Mouse (Mus musculus): ENCODE results near the gene Bag6. TPM values are rescaled to one million over a fixed set of nuclear protein-coding genes. Genes with fewer than 3 reads are reported as not detected.
"Not testable (repeated sequence)": the region's sequence is repeated elsewhere in the genome, so short reads cannot be mapped to it uniquely, and the experiment has no call there.

Gene Bag6
- polyA plus RNA-seq, 1 experiment from 2014 or later = 70.0 TPM

DNA sequence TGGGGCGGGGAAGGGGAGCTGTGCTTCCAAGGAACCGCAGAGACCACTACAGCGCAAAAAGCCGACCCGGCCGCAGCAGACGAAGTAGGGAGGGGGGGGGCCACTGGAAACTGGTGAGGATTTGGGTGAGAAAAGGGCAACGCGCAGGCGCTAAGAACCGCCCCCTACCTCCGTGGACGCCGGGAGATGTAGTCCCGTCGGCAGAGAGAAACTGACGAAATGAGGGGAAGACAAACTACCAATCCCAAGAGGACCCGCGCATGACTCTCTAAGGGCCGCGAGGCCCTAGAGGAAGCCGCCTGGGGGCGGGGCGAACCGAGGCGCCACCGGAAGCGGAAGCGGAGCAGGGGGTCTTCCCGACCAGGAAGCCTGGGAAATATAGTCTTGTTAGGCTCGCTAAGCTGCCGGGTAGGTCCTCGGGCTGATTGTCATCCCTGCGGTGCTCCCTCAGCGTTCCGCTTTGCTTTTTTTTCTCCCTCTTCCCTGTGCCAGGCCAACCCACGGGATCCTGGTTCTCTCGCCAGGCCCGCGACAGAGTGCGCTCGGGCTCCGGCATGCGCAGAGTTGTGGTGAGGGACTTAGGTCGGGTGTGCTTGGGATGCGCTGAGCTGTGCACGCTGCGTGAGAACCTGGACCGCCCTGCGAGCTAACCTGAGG is 13.7 kb upstream of the Bag6 start, which contains the start of gene Gpank1:
Gene Gpank1, plus strand, starts transcription at position 313 of the 657 bp plus-strand sequence.
- peak within 1 kb of the TSS; percentile 81 for H3K4me2 ChIP-seq
- no peaks in the 10 kb centered on the region for H3K27me3 ChIP-seq
- H3K9me3 ChIP-seq = no peaks in the 10 kb centered on the region
- H3K4me1 ChIP-seq (replicated peaks) = peaks cover 35% of the 10 kb centered on the region
- ATAC-seq (ENCODE audit: low FRiP score, low read depth) = peak; percentile 95
- H3K36me3 ChIP-seq = peaks cover 36% of the 10 kb centered on the region
- H3K4me3 ChIP-seq = peak within 1 kb of the TSS; percentile 99
- peak within 1 kb of the TSS; percentile 91 for H3K27ac ChIP-seq (replicated peaks)
- H3K9ac ChIP-seq = peak within 1 kb of the TSS; percentile 93
- under 1% methylated on average over 50 of the region's 50 CpGs for WGBS

GRCm38 (mm10) chr17:35121871-35122303 is 13.1 kb upstream of the Bag6 start, which contains the start of gene Csnk2b:
TSS of gene Csnk2b (minus strand) at chr17:35122053.
- WGBS = under 1% methylated on average over 19 of the region's 19 CpGs
- Histone ChIP-seq H3K4me1 (replicated peaks) (peaks cover 41% of the 10 kb centered on the region), H3K4me3 (peak within 1 kb of the TSS; percentile 99), H3K9ac (peak within 1 kb of the TSS; percentile 93), H3K4me2 (peak within 1 kb of the TSS; percentile 81), H3K9me3 (no peaks in the 10 kb centered on the region), H3K27me3 (no peaks in the 10 kb centered on the region), H3K36me3 (peaks cover 32% of the 10 kb centered on the region), H3K27ac (replicated peaks) (peak within 1 kb of the TSS; percentile 91)
- ATAC-seq (ENCODE audit: low FRiP score, low read depth) = no peak

DNA sequence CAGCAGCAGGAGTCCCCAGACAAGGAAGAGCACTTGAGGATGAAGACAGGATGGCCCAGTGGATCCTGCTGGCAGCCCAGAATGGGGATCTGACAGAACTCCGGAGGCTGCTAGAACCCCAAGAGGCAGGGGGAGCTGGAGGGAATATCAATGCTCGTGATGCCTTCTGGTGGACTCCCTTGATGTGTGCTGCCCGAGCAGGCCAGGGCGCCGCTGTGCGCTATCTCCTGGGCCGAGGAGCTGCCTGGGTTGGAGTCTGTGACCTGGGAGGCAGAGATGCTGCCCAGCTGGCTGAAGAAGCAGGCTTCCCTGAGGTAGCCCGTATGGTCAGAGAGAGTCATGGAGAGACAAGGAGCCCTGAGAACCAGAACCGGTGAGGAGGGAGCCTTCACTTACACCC is 11.7 kb upstream of the Bag6 start:
- not testable (repeated sequence) for H3K4me2 ChIP-seq; H3K27me3 ChIP-seq; H3K9ac ChIP-seq; H3K4me3 ChIP-seq; H3K9me3 ChIP-seq; H3K27ac ChIP-seq (replicated peaks); ATAC-seq (ENCODE audit: low FRiP score, low read depth)
- 93% methylated on average over 9 of the region's 9 CpGs for WGBS
- peaks cover 52% of the 10 kb centered on the region for H3K4me1 ChIP-seq (replicated peaks)
- peaks cover 22% of the 10 kb centered on the region for H3K36me3 ChIP-seq

DNA sequence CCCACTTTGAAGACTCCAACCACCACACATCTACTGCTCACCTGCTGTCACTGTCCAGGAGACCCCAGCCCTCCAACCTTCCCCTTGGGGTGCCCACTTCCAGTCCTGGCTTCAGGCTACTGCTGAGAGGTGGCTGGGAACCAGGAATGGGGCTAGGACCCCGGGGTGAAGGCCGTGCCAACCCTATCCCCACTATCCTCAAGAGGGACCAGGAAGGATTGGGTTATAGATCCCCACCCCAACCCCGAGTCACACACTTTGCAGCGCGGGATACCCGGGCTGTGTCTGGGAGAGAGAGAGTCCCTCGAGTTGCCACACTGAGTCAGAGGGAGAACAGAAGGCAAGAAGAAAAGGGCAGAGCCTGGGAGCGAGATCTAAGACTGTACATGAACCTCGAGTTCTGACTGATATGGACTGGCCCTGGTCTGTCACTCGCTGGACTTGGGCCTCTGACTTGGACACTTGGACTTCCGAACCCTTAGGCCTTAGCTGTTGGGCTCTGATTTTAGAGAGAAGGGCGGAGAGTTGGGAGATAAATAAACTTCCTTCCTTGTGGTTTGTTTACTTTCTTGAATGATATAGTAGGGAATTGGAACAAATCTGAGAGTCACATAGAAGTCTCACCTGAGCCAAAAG is 10.6 kb upstream of the Bag6 start:
- not testable (repeated sequence) for H3K27me3 ChIP-seq; ATAC-seq (ENCODE audit: low FRiP score, low read depth); H3K4me2 ChIP-seq; H3K9me3 ChIP-seq; H3K4me3 ChIP-seq; H3K9ac ChIP-seq; H3K27ac ChIP-seq (replicated peaks)
- Histone ChIP-seq H3K36me3 (peaks cover 13% of the 10 kb centered on the region), H3K4me1 (replicated peaks) (peaks cover 57% of the 10 kb centered on the region)
- WGBS = 91% methylated on average over 12 of the region's 12 CpGs

DNA sequence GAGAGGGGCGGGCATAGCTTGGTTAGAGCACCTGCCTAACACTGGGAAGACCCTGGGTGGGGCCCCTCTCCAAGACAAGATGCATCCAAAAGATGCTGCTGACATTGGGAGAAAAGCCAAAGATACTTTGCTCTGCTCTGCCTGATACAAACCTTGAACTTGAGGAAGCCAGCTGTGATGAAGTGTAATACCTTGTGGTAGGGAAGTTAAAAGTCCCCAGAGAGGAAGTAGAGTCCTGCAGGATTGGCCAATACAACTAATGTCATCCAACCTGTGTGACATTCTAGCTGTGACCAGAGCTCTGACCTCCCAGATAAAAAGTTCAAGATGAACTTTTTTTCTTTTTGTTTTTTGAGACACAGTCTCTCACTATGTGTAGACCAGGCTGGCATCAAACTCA is 9.9 kb upstream of the Bag6 start:
- peaks cover 51% of the 10 kb centered on the region for H3K4me1 ChIP-seq (replicated peaks)
- WGBS = 86% methylated on average over 1 of the region's 1 CpGs
- no peak overlapping the region for H3K9ac ChIP-seq
- no peak for ATAC-seq (ENCODE audit: low FRiP score, low read depth)
- no peak overlapping the region; the same call in 1 of the 2 replicates for H3K4me3 ChIP-seq
- no peak overlapping the region for H3K27ac ChIP-seq (replicated peaks)
- H3K4me2 ChIP-seq = peak overlapping the region; percentile 67; the same call in 1 of the 2 replicates
- peaks cover 15% of the 10 kb centered on the region for H3K36me3 ChIP-seq
- H3K9me3 ChIP-seq = no peaks in the 10 kb centered on the region
- no peaks in the 10 kb centered on the region for H3K27me3 ChIP-seq

DNA sequence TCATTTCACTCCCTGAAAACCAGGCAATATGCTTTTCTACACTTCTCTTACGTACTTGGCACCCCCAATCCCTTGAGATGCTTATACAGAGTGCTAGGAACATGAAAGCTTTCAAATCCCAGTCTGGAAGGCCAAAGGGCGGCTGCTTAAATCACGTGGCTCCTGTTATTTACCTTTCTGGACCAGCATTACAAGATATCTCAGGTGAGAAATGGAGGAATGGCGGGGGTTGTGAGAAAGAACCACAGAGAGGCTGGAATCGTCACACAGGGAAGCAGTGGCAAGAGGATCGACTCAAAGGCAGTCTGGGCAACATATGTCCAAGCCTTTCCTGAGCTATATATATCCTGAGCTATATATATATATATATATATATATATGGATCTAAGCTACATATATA is 9.4 kb upstream of the Bag6 start:
- Histone ChIP-seq H3K27me3 (no peaks in the 10 kb centered on the region), H3K4me1 (replicated peaks) (peaks cover 46% of the 10 kb centered on the region), H3K4me3 (peak overlapping the region; percentile 54), H3K9me3 (no peaks in the 10 kb centered on the region), H3K4me2 (peak overlapping the region; percentile 67), H3K36me3 (peaks cover 15% of the 10 kb centered on the region), H3K27ac (replicated peaks) (no peak overlapping the region), H3K9ac (peak overlapping the region; percentile 60)
- no peak for ATAC-seq (ENCODE audit: low FRiP score, low read depth)
- WGBS = 40% methylated on average over 6 of the region's 6 CpGs

GRCm38 (mm10) chr17:35126206-35126611 is 8.8 kb upstream of the Bag6 start, which contains the start of gene D17H6S53E:
TSS of gene D17H6S53E (plus strand) at chr17:35126373.
- Histone ChIP-seq H3K4me3 (peak within 1 kb of the TSS; percentile 54), H3K27me3 (no peaks in the 10 kb centered on the region), H3K4me2 (peak within 1 kb of the TSS; percentile 67), H3K27ac (replicated peaks) (peak within 1 kb of the TSS; percentile 72), H3K36me3 (peaks cover 15% of the 10 kb centered on the region), H3K4me1 (replicated peaks) (peaks cover 44% of the 10 kb centered on the region), H3K9me3 (no peaks in the 10 kb centered on the region), H3K9ac (peak within 1 kb of the TSS; percentile 60)
- ATAC-seq (ENCODE audit: low FRiP score, low read depth) = peak; percentile 49
- WGBS = under 1% methylated on average over 36 of the region's 36 CpGs

DNA sequence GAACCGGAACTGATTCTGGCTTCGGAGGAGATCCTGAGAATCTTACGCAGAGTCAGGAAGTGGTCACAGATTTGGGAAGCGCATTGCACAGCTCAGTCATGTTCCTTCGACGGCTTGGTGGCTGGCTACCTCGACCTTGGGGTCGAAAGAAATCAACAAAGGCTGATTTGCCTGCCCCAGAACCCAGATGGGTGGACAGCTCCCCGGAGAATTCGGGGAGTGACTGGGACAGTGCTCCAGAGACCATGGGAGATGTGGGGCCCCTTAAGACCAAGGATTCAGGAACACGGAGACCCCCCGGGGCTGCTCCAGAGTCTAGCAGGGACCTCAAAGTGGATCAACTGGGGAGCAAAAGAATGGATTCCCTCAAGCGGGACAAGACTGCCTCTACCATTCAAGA is 8.0 kb upstream of the Bag6 start:
- peak overlapping the region; percentile 60 for H3K9ac ChIP-seq
- no peaks in the 10 kb centered on the region for H3K27me3 ChIP-seq
- no peak for ATAC-seq (ENCODE audit: low FRiP score, low read depth)
- peaks cover 43% of the 10 kb centered on the region for H3K4me1 ChIP-seq (replicated peaks)
- H3K4me3 ChIP-seq = peak overlapping the region; percentile 54
- H3K27ac ChIP-seq (replicated peaks) = peak overlapping the region; percentile 72
- peak overlapping the region; percentile 67 for H3K4me2 ChIP-seq
- peaks cover 15% of the 10 kb centered on the region for H3K36me3 ChIP-seq
- no peaks in the 10 kb centered on the region for H3K9me3 ChIP-seq
- 74% methylated on average over 13 of the region's 13 CpGs for WGBS

- Histone ChIP-seq H3K4me2 (no peak overlapping the region), H3K9ac (no peak overlapping the region), H3K4me1 (replicated peaks) (peaks cover 34% of the 10 kb centered on the region), H3K4me3 (no peak overlapping the region), H3K27me3 (no peaks in the 10 kb centered on the region), H3K9me3 (no peaks in the 10 kb centered on the region), H3K36me3 (peaks cover 10% of the 10 kb centered on the region), H3K27ac (replicated peaks) (no peak overlapping the region)
- ATAC-seq (ENCODE audit: low FRiP score, low read depth) = no peak
- 64% methylated on average over 11 of the region's 11 CpGs for WGBS
Observed at GRCm38 (mm10) chr17:35128996-35129395, 6.0 kb upstream of the Bag6 start.

DNA sequence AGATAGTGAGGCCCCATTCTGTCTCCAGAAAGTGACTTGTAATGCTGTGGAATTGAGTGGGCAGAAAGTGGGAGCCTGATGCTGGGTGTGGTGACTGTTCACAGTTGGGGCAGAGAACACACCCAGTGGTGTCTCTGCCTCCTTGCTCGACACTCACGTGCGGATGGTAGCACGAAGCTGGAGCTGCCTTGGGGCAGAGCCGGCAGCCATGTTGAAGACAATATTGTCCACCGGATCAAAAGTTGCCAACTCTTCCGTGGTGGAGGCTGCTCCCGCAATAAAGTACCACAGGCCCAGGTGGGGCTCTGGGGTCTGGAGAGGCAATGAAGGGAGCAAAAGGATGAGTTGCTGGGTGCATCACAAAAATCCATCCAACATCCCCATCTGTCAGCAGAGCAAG is 3.9 kb upstream of the Bag6 start:
- no peak for ATAC-seq (ENCODE audit: low FRiP score, low read depth)
- peaks cover 24% of the 10 kb centered on the region for H3K4me1 ChIP-seq (replicated peaks)
- no peaks in the 10 kb centered on the region for H3K27me3 ChIP-seq
- no peak overlapping the region for H3K4me3 ChIP-seq
- H3K36me3 ChIP-seq = 0 out of 2 replicates have a peak, but pooled peaks cover 5% of the 10 kb centered on the region
- H3K27ac ChIP-seq (replicated peaks) = no peak overlapping the region
- WGBS = 90% methylated on average over 8 of the region's 8 CpGs
- no peaks in the 10 kb centered on the region for H3K9me3 ChIP-seq
- no peak overlapping the region for H3K4me2 ChIP-seq
- no peak overlapping the region for H3K9ac ChIP-seq

DNA sequence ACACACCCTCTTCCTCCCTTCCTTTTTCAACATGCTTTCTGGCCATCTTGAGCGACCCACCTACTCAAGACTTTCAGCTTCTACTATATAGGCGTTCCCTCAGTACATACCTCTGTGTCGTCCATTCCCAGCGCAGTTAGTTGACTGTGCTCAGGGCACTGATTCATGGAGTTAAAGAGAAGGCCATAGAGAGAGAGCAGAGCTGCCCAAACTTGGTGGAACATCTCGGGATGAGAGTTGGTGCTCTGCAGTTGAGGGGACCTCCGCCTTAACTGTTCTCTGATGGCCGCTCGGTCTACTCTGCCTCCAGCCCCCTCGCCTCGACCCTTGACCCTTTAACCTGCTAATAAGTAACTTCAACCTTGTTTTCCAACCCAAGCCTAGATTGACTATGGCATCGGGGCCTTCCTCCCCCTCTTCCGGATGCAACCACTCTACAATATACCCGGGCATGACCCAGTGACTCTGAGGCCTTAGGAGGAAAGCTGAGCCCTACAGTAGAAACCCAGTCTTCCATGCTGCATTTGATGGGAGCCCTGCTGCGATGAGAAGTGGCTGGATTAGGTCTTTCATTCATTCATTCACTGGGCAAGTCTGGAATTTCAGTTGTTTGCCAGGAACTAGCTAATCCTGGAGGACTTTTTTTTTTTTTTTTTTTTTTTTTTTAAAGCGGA is 3.3 kb upstream of the Bag6 start, which contains the start of gene Apom:
Gene Apom, minus strand, starts transcription at position 551 of the 674 bp plus-strand sequence.
- Histone ChIP-seq H3K36me3 (0 out of 2 replicates have a peak, but pooled peaks cover 5% of the 10 kb centered on the region), H3K4me3 (no peak within 1 kb of the TSS), H3K9ac (no peak within 1 kb of the TSS), H3K27ac (replicated peaks) (no peak within 1 kb of the TSS), H3K9me3 (no peaks in the 10 kb centered on the region), H3K4me2 (no peak within 1 kb of the TSS), H3K27me3 (no peaks in the 10 kb centered on the region), H3K4me1 (replicated peaks) (peaks cover 25% of the 10 kb centered on the region)
- WGBS = 82% methylated on average over 15 of the region's 15 CpGs
- ATAC-seq (ENCODE audit: low FRiP score, low read depth) = no peak

GRCm38 (mm10) chr17:35132174-35132560 is 2.8 kb upstream of the Bag6 start:
- Histone ChIP-seq H3K27me3 (no peaks in the 10 kb centered on the region), H3K27ac (replicated peaks) (no peak overlapping the region), H3K9ac (no peak overlapping the region), H3K9me3 (no peaks in the 10 kb centered on the region), H3K4me3 (no peak overlapping the region), H3K36me3 (0 out of 2 replicates have a peak, but pooled peaks cover 5% of the 10 kb centered on the region), H3K4me2 (no peak overlapping the region), H3K4me1 (replicated peaks) (peaks cover 25% of the 10 kb centered on the region)
- 82% methylated on average over 3 of the region's 3 CpGs for WGBS
- ATAC-seq (ENCODE audit: low FRiP score, low read depth) = no peak
